Mouse (Mus musculus) forebrain, postnatal 0 days (tissue): ENCODE data around the gene Spns2. TPM values are rescaled to one million over a fixed set of nuclear protein-coding genes. Genes with fewer than 3 reads are reported as not detected.

Experiments used
- ATAC-seq: fragments of 200-750 bp; cut with Nextera tagmentation; 2 replicates; pipeline ENCODE4 v1.8.0; 2017; ENCODE audit warnings: mild to moderate bottlenecking, moderate library complexity
- DNase-seq: peaks from one replicate; pipeline ENCODE4 v3.0.0-alpha.2; 2015
- H3K27ac ChIP-seq: fragments of 300-500 bp; sonication (generic); 2 replicates; pipeline ENCODE4 v1.5.1; 2014; ENCODE audit warnings: low read depth, mild to moderate bottlenecking, antibody characterized with exemption, low read length, moderate library complexity, mixed read lengths
- H3K27me3 ChIP-seq: fragments of 300-500 bp; sonication (generic); 2 replicates; pipeline ENCODE4 v1.6.1; 2014; ENCODE audit warnings: mild to moderate bottlenecking, low read length, mixed read lengths; ENCODE audit not compliant: insufficient read depth
- H3K36me3 ChIP-seq: fragments of 300-500 bp; sonication (generic); 2 replicates; pipeline ENCODE4 v1.6.1; 2014; ENCODE audit warnings: mild to moderate bottlenecking, moderate library complexity; ENCODE audit not compliant: insufficient read depth
- H3K4me1 ChIP-seq: fragments of 300-500 bp; sonication (generic); 2 replicates; pipeline ENCODE4 v1.6.1; 2014; ENCODE audit warnings: antibody characterized with exemption; ENCODE audit not compliant: insufficient read depth
- H3K4me2 ChIP-seq: fragments of 300-500 bp; sonication (generic); 2 replicates; pipeline ENCODE4 v1.6.1; 2014; ENCODE audit warnings: low read depth, mild to moderate bottlenecking, moderate library complexity
- H3K4me3 ChIP-seq: fragments of 300-500 bp; sonication (generic); 2 replicates; pipeline ENCODE4 v1.5.1; 2014; ENCODE audit warnings: low read depth, low read length, mixed read lengths
- H3K9ac ChIP-seq: fragments of 300-500 bp; sonication (generic); 2 replicates; pipeline ENCODE4 v1.6.1; 2014; ENCODE audit warnings: mild to moderate bottlenecking
- H3K9me3 ChIP-seq: fragments of 300-500 bp; sonication (generic); 2 replicates; pipeline ENCODE4 v1.6.1; 2016; ENCODE audit warnings: low read length
- CTCF ChIP-seq: sonication (generic); IDR thresholded peaks from 2 replicates; pipeline ENCODE4 v1.5.1; 2016; ENCODE audit warnings: antibody characterized with exemption, control low read depth, low read depth
- WGBS: fragments of 180-500 bp; shearing (Covaris S2); extraction: QIAGEN DNeasy Blood & Tissue Kit; methylation state at CpG from one replicate; pipeline ENCODE4 v1.1.7; 2014; 5-methylcytosine and 5-hydroxymethylcytosine counted together
- polyA plus RNA-seq: library from polyadenylated mRNA; unstranded; fragments of >200 nt; fragmentation: Nextera tagmentation; extraction: Ambion mirVana; gene quantifications from 2 replicates; pipeline ENCODE4 v1.2.1, GENCODE M21; 2015
- total RNA-seq: library from RNA; depleted of rRNA; stranded (reverse); fragments of >200 nt; gene quantifications from 2 replicates; pipeline ENCODE4 v1.2.3, GENCODE M21; 2014

Spns2 gene
- total and polyA plus RNA-seq, 2 experiments from 2014 or later = 6.5 to 38.8 TPM

DNA sequence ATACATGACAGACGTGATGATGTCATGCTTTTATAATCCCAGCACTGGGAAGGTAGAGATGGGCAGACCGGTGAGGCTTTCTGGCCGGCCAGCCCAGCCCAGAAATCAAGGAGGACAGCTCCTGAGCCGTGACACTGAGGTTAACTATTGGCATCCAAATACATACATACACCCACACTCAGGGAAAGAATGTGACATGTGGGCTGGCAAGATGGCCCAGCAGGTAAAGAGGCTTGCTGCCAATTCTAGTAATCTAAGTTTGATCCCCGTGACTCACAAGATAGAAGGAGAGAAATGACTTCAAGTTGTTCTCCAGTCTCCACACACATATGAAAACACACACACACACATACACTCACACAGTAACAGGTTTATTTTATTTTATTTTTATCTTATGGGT lies 41.4 kb upstream of the Spns2 start:
- Histone ChIP-seq H3K27ac (no peak overlapping the region), H3K4me2 (no peak overlapping the region), H3K9ac (no peak overlapping the region), H3K4me1 (no peaks in the 10 kb centered on the region), H3K9me3 (no peaks in the 10 kb centered on the region), H3K36me3 (no peaks in the 10 kb centered on the region), H3K27me3 (no peaks in the 10 kb centered on the region), H3K4me3 (no peak overlapping the region)
- WGBS = 86% methylated on average over 5 of the region's 5 CpGs
- no peak for DNase-seq
- TF ChIP-seq CTCF = no peak
- no peak for ATAC-seq

DNA sequence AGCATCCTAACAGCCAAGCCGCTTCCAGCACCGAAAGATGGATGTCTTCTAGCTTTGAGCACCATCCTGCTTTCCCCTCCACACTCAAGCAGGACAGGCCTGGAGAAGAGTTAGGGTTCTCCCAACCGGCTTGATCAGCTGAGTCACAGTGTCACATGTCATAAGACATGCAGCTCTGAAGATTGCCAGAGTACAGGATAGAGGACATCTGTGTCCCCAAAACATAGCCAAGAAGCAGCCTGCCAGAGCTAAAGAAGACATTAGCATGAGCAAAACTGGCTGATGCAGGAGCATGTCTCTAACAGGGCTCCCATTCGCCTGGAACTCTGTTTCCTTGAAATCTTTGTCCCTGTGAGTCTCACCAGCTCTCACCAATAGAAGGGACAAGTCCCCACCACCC lies 36.5 kb upstream of the Spns2 start:
- TF ChIP-seq CTCF = no peak
- no peak overlapping the region for H3K9ac ChIP-seq
- no peaks in the 10 kb centered on the region for H3K9me3 ChIP-seq
- H3K27ac ChIP-seq = no peak overlapping the region
- ATAC-seq (no peak), DNase-seq (no peak)
- 76% methylated on average over 4 of the region's 4 CpGs for WGBS
- H3K4me1 ChIP-seq = no peaks in the 10 kb centered on the region; the same call in 1 of the 2 replicates
- no peaks in the 10 kb centered on the region for H3K27me3 ChIP-seq
- no peak overlapping the region for H3K4me3 ChIP-seq
- H3K4me2 ChIP-seq = no peak overlapping the region
- H3K36me3 ChIP-seq = no peaks in the 10 kb centered on the region

DNA sequence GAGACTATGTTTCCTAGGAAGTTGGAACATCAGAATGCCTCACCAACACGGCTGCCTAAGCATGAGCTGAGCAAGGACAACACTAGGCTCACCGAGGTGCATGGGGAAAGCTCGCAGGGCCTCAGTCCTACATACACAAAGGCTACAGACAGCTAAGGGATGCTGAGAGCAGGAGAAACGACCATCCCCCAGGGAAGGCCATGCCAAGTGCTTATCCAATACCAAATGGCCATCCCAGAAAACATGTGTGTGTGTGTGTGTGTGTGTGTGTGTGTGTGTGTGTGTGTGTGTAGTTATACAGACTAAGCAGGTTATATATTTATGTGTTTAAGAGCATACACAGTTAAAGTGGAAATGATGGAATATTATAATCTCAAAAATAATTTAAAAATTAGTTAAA lies 34.0 kb upstream of the Spns2 start:
- Histone ChIP-seq H3K4me2 (no peak overlapping the region), H3K27ac (no peak overlapping the region), H3K9me3 (no peaks in the 10 kb centered on the region), H3K4me3 (no peak overlapping the region), H3K9ac (no peak overlapping the region), H3K27me3 (no peaks in the 10 kb centered on the region), H3K36me3 (no peaks in the 10 kb centered on the region), H3K4me1 (no peaks in the 10 kb centered on the region; the same call in 1 of the 2 replicates)
- DNase-seq (no peak), ATAC-seq (no peak)
- 31% methylated on average over 4 of the region's 4 CpGs for WGBS
- no peak for TF ChIP-seq CTCF

DNA sequence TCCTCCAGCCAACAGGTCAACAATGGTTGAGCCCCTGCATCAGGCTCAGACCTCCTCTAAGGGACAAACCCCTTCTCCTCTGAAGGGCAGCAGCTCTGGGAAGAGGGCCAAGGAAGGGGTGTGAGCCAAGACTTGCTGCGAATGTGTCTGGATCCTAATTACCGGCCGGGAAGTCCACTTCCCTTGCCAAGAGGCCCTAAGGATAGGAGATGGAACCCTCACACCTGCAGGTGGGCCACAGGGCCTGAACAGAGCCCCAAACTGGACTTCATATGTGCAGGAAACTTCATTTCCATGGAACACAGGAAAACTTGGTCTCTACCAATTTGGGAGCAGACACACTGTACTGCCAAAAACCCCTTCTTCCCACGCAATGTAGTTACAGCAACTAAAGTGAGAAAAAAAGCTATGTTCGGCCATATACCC lies 32.9 kb upstream of the Spns2 start:
- peak; percentile 47; the same call in 1 of the 2 replicates for ATAC-seq

DNA sequence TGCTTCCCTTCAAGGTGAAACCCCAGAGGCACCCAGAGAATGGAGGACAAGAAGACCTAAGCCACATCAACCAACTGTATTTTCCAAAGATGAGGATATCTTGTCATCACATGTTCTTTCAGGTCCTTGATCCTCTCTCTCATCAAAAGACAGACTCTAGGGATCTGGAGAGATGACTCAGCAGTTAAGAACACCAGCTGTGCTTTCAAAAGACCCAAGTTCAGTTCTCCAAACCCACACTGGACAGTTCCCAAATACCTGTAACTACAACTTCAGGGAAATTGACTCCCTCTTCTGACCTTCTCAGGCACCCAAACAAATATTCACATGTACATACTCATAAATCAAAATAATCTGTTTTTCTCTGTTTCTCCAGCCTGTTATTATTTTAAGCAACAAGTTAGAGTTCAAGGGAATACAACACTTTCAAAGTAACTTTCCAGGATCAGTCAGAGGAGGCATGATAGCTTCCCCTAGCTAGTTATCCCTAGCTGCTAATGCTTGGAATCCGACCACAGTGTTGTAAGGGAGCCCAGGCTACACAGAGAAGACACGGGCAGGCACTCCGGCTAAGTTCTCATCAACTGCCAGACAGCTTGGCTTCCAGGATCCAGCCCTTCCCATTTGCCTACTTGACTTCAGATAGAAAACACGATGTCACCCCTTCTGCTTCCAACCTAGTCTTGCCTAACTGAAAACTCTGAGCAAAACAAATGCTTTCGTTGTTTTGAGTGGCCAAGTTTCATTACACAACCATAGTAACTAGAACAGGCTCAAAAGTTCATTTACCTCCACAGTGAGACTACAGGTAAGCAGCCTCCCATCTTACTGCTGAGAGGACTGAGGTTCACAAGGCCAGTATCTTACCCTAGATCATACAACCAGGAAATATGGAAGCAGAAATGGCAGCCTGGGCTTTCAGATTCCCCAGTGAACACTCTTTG lies 32.2 kb upstream of the Spns2 start:
- Histone ChIP-seq H3K27ac (no peak overlapping the region), H3K36me3 (no peaks in the 10 kb centered on the region), H3K4me2 (no peak overlapping the region), H3K4me1 (no peaks in the 10 kb centered on the region; the same call in 1 of the 2 replicates), H3K9ac (no peak overlapping the region), H3K9me3 (no peaks in the 10 kb centered on the region), H3K27me3 (no peaks in the 10 kb centered on the region), H3K4me3 (no peak overlapping the region)
- WGBS = 50% methylated on average over 5 of the region's 5 CpGs
- no peak for TF ChIP-seq CTCF
- ATAC-seq = no peak; the same call in 1 of the 2 replicates
- no peak for DNase-seq

More for the DNA sequence above, 32.9 kb upstream of the Spns2 start:
- H3K36me3 ChIP-seq = no peaks in the 10 kb centered on the region
- no peak overlapping the region for H3K9ac ChIP-seq
- no peaks in the 10 kb centered on the region for H3K27me3 ChIP-seq
- no peak overlapping the region for H3K4me2 ChIP-seq
- H3K27ac ChIP-seq = no peak overlapping the region
- DNase-seq = peak; percentile 60
- no peaks in the 10 kb centered on the region for H3K9me3 ChIP-seq
- 43% methylated on average over 5 of the region's 5 CpGs for WGBS
- no peak for TF ChIP-seq CTCF
- H3K4me3 ChIP-seq = no peak overlapping the region
- no peaks in the 10 kb centered on the region; the same call in 1 of the 2 replicates for H3K4me1 ChIP-seq

DNA sequence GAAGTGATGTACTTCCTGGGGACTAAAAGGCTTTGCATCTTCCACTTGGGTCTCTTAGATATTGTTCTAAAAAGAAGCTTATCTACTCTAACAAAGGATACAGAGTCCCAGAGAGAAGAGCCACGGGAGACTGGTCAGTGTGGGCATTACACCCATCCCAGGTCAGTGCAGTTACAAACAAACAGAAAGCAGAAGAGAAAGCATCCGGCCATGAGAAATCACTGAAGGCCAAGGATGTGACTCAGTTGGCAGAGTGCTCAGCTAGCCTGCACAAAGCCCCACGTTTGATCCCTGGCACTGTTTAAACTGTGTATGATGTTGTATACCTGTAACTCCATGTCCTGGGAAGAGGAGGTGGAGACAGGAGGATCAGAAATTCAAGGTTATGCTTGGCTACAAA lies 30.2 kb upstream of the Spns2 start:
- 61% methylated on average over 3 of the region's 3 CpGs for WGBS
- no peaks in the 10 kb centered on the region for H3K9me3 ChIP-seq
- no peak for DNase-seq
- no peak for ATAC-seq
- no peak overlapping the region for H3K4me3 ChIP-seq
- H3K36me3 ChIP-seq = no peaks in the 10 kb centered on the region
- H3K4me2 ChIP-seq = no peak overlapping the region
- H3K27ac ChIP-seq = no peak overlapping the region
- TF ChIP-seq CTCF = no peak
- H3K27me3 ChIP-seq = no peaks in the 10 kb centered on the region
- no peak overlapping the region for H3K9ac ChIP-seq
- no peaks in the 10 kb centered on the region; the same call in 1 of the 2 replicates for H3K4me1 ChIP-seq

DNA sequence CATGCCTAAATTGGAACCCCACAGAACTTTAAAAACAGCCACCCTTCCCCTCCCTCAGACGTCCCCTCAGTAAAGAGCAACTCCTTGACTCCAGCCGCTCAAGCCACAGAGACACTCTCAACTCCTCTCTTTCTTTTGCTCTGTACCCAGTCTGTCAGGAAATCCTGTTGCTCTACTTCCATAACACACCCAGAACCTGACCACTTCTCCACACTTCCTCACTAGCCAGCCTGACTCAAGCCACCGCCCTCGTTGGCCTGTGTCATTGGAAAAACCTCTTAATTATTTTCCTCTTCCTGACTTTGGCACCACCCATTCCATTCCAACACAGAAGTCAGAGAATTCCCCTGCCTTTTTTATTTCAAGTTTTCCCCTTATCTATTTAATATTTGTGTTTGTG lies 29.5 kb upstream of the Spns2 start:
- TF ChIP-seq CTCF = no peak
- ATAC-seq = no peak
- Histone ChIP-seq H3K9ac (no peak overlapping the region), H3K27ac (no peak overlapping the region), H3K4me2 (no peak overlapping the region), H3K4me1 (no peaks in the 10 kb centered on the region; the same call in 1 of the 2 replicates), H3K27me3 (no peaks in the 10 kb centered on the region), H3K36me3 (no peaks in the 10 kb centered on the region), H3K4me3 (no peak overlapping the region), H3K9me3 (no peaks in the 10 kb centered on the region)
- 76% methylated on average over 4 of the region's 4 CpGs for WGBS
- no peak for DNase-seq
